Comparison of ENCODE assay signal across 32 mouse cellular contexts in the genomic region with DNA sequence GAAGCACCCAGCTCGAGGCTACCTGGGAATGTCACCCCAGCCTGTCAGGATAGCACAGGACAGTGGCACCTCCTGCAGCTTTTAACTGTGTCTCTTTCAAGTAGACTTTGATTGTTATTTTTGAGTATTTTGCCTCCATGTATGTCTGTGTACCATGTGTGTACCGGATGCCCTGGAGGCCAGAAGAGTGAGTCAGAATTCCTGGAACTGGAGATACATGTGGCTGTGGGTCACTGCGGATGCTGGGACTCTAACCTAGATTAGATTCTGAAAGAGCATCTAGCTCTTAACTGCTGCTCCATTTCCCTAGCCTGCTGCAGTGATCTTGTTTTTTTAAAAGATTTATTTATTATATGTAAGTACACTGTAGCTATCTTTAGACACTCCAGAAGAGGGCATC. TPM values are rescaled to one million over a fixed set of nuclear protein-coding genes. Genes with fewer than 3 reads are reported as not detected.
DNase-seq lines count a peak whose midpoint lies in the region; ATAC-seq and TF ChIP-seq lines count a peak whose summit lies in the region.
"Had no signal": no experiment of that assay in that cellular context is flagged by ENCODE, and none has a peak within 500 bp of the region (broad histone marks: within the 10 kb centered on the region; RNA-seq: fewer than 3 reads in every experiment).

No protein-coding gene starts in this region.

- no peaks in the 10 kb centered on the region for H3K9me3 ChIP-seq in liver, postnatal 0 days (ENCODE audit: low read length)
- H3K9me3 ChIP-seq in liver, embryonic 12.5 days (replicated peaks): no peaks in the 10 kb centered on the region
- H3K9me3 ChIP-seq in midbrain, embryonic 10.5 days (replicated peaks): no peaks in the 10 kb centered on the region
- H3K9me3 ChIP-seq: embryonic facial prominence, embryonic 15.5 days; forebrain, embryonic 12.5 days; G1E; heart, embryonic 12.5 days; heart, embryonic 15.5 days; hindbrain, embryonic 10.5 days; hindbrain, embryonic 13.5 days; intestine, embryonic 15.5 days had no signal

- H3K9ac ChIP-seq in liver, postnatal 0 days (replicated peaks): no peak overlapping the region
- no peak overlapping the region for H3K9ac ChIP-seq in liver, embryonic 12.5 days
- H3K9ac ChIP-seq: embryonic facial prominence, embryonic 15.5 days; forebrain, embryonic 12.5 days; forebrain, postnatal 0 days; heart, embryonic 12.5 days; heart, embryonic 15.5 days; hindbrain, embryonic 13.5 days; intestine, embryonic 15.5 days had no signal

- TF ChIP-seq CTCF in liver, postnatal 0 days (IDR thresholded peaks at IDR 0.05; ENCODE audit: low read depth): no peak
- TF ChIP-seq CTCF in embryonic fibroblast, embryonic 13.5 days (IDR thresholded peaks at IDR 0.05; ENCODE audit: borderline replicate concordance, insufficient read depth, low read length): no peak
- TF ChIP-seq CTCF in layer of hippocampus, adult 2 months (conservative IDR thresholded peaks at IDR 0.05): no peak

- H3K4me2 ChIP-seq in liver, postnatal 0 days (ENCODE audit: low read depth, low read length): no peak overlapping the region
- H3K4me2 ChIP-seq in liver, embryonic 12.5 days: no peak overlapping the region
- H3K4me2 ChIP-seq: embryonic facial prominence, embryonic 15.5 days; forebrain, embryonic 12.5 days; heart, embryonic 12.5 days; heart, embryonic 15.5 days; hindbrain, embryonic 13.5 days; intestine, embryonic 15.5 days had no signal

- 0 out of 2 replicates have a peak, but pooled peaks have one; percentile 24 for TF ChIP-seq EP300 in liver, postnatal 0 days (IDR thresholded peaks at IDR 0.05; ENCODE audit: low read depth)

- H3K4me3 ChIP-seq in liver, postnatal 0 days (ENCODE audit: low read depth, low read length): no peak overlapping the region
- no peak overlapping the region for H3K4me3 ChIP-seq in liver, embryonic 12.5 days
- no peak overlapping the region for H3K4me3 ChIP-seq in embryonic fibroblast, embryonic 13.5 days (ENCODE audit: insufficient read depth, low read length)
- H3K4me3 ChIP-seq in layer of hippocampus, adult 2 months: no peak overlapping the region
- H3K4me3 ChIP-seq in midbrain, embryonic 10.5 days: no peak overlapping the region
- H3K4me3 ChIP-seq: embryonic facial prominence, embryonic 15.5 days; erythroblast, embryonic 14.5 days; forebrain, embryonic 12.5 days; heart, embryonic 12.5 days; heart, embryonic 15.5 days; hindbrain, embryonic 10.5 days; hindbrain, embryonic 13.5 days; intestine, embryonic 15.5 days had no signal

- no peaks in the 10 kb centered on the region for H3K27me3 ChIP-seq in liver, postnatal 0 days (ENCODE audit: insufficient read depth, low read length)
- H3K27me3 ChIP-seq in liver, embryonic 12.5 days (replicated peaks): peaks cover 27% of the 10 kb centered on the region; the same call in 1 of the 2 replicates
- H3K27me3 ChIP-seq in midbrain, embryonic 10.5 days (ENCODE audit: low read depth, poor library complexity, severe bottlenecking): peaks cover 25% of the 10 kb centered on the region
- H3K27me3 ChIP-seq: CH12.LX; embryonic facial prominence, embryonic 15.5 days; forebrain, embryonic 12.5 days; heart, embryonic 12.5 days; heart, embryonic 15.5 days; intestine, embryonic 15.5 days; Patski had no signal

- no peak for ATAC-seq in liver, postnatal 0 days
- no peak for ATAC-seq in liver, embryonic 12.5 days
- ATAC-seq: forebrain, postnatal 0 days; hindbrain, embryonic 16.5 days; intestine, embryonic 15.5 days; Patski had no signal

- WGBS in liver, postnatal 0 days (ENCODE audit: insufficient replicate concordance): 69% methylated on average over 3 of the region's 3 CpGs
- WGBS in liver, embryonic 12.5 days (ENCODE audit: insufficient replicate concordance): 55% methylated on average over 3 of the region's 3 CpGs
- 94% methylated on average over 3 of the region's 3 CpGs for WGBS in midbrain, embryonic 10.5 days

- peaks cover 27% of the 10 kb centered on the region for H3K4me1 ChIP-seq in liver, postnatal 0 days (ENCODE audit: insufficient read depth)
- H3K4me1 ChIP-seq in liver, embryonic 12.5 days: peaks cover 43% of the 10 kb centered on the region
- H3K4me1 ChIP-seq in embryonic fibroblast, embryonic 13.5 days (ENCODE audit: control insufficient read depth, insufficient read depth, low read length): peaks cover 14% of the 10 kb centered on the region
- H3K4me1 ChIP-seq in midbrain, embryonic 10.5 days: peaks cover 45% of the 10 kb centered on the region

- DNase-seq in liver, postnatal 0 days: no peak
- DNase-seq in MN1 (ENCODE audit: low spot score): peak; percentile 23
- DNase-seq in layer of hippocampus, adult 2 months (ENCODE audit: low spot score in 2 of 2): no peak
- DNase-seq in midbrain, embryonic 10.5 days (ENCODE audit: low spot score): no peak
- DNase-seq: adrenal gland, postnatal 14 days; B cell, adult 2 months; cerebellum, adult 11-12 months; cerebellum, adult 8-10 months; cerebellum, postnatal 10 days; cerebellum, postnatal 36 days; embryo, embryonic 11 days; forebrain, postnatal 0 days; gastrocnemius, postnatal 25 days; heart, adult 18-20 months; heart, postnatal 10 days; heart, postnatal 36 days; kidney, adult 11 months had no signal

- H3K27ac ChIP-seq in liver, postnatal 0 days (ENCODE audit: low read depth): no peak overlapping the region
- no peak overlapping the region for H3K27ac ChIP-seq in liver, embryonic 12.5 days
- H3K27ac ChIP-seq in embryonic fibroblast, embryonic 13.5 days (ENCODE audit: insufficient read depth, low read length): peak overlapping the region; percentile 8; the same call in 1 of the 2 replicates
- H3K27ac ChIP-seq in layer of hippocampus, adult 2 months: no peak overlapping the region
- H3K27ac ChIP-seq in midbrain, embryonic 10.5 days (replicated peaks): no peak overlapping the region
- H3K27ac ChIP-seq: embryonic facial prominence, embryonic 15.5 days; forebrain, embryonic 12.5 days; heart, embryonic 15.5 days; hindbrain, embryonic 10.5 days; hindbrain, embryonic 13.5 days; intestine, embryonic 15.5 days had no signal

- TF ChIP-seq POLR2A in embryonic fibroblast, embryonic 13.5 days (IDR thresholded peaks at IDR 0.05; ENCODE audit: low read depth, low read length): no peak

- peaks cover 3% of the 10 kb centered on the region; the same call in 1 of the 2 replicates for H3K36me3 ChIP-seq in liver, postnatal 0 days (replicated peaks; ENCODE audit: insufficient read depth, low read length)
- peaks cover 9% of the 10 kb centered on the region for H3K36me3 ChIP-seq in liver, embryonic 12.5 days
- H3K36me3 ChIP-seq in midbrain, embryonic 10.5 days: no peaks in the 10 kb centered on the region
- H3K36me3 ChIP-seq: embryonic facial prominence, embryonic 15.5 days; heart, embryonic 12.5 days; heart, embryonic 15.5 days; hindbrain, embryonic 13.5 days; intestine, embryonic 15.5 days had no signal

RNA-seq across cellular contexts. Expression of gene Mxd3, which starts 2.7 kb away (rescaled TPM):
- polyA plus RNA-seq in liver, postnatal 0 days (2015; fragmentation: Nextera tagmentation; extraction: Ambion mirVana): 14.0 and 15.9 TPM in 2 replicates
- polyA plus RNA-seq in liver, embryonic 12.5 days (2016; fragmentation: Nextera tagmentation; extraction: Ambion mirVana): 18.5 and 19.7 TPM in 2 replicates
- 9.5 and 19.0 TPM in 2 replicates for polyA plus RNA-seq in embryonic fibroblast, embryonic 13.5 days (2011; ENCODE audit: insufficient read length, low read depth, missing spikeins)
- total RNA-seq in layer of hippocampus, adult 2 months (2021): 1 to 10 TPM; 1.2 to 1.8 TPM
- polyA plus RNA-seq in midbrain, embryonic 10.5 days (2016; fragmentation: Nextera tagmentation; extraction: Ambion mirVana): 24.2 and 28.1 TPM in 2 replicates
- total RNA-seq: gastrocnemius, adult 8-10 months had no signal

RNA-seq across cellular contexts. Expression of gene Rab24, which starts 10.6 kb away (rescaled TPM):
- polyA plus RNA-seq in liver, postnatal 0 days (2015; fragmentation: Nextera tagmentation; extraction: Ambion mirVana): 38.7 and 39.6 TPM in 2 replicates
- polyA plus RNA-seq in liver, embryonic 12.5 days (2016; fragmentation: Nextera tagmentation; extraction: Ambion mirVana): 57.6 and 64.1 TPM in 2 replicates
- 41.4 and 48.0 TPM in 2 replicates for polyA plus RNA-seq in embryonic fibroblast, embryonic 13.5 days (2011; ENCODE audit: insufficient read length, low read depth, missing spikeins)
- 10 to 100 TPM; 82.8 to 84.2 TPM for total RNA-seq in layer of hippocampus, adult 2 months (2021)
- polyA plus RNA-seq in midbrain, embryonic 10.5 days (2016; fragmentation: Nextera tagmentation; extraction: Ambion mirVana): 72.7 and 82.3 TPM in 2 replicates

RNA-seq across cellular contexts. Expression of gene Prelid1, which starts 12.0 kb away (rescaled TPM):
- 196 and 213 TPM in 2 replicates for polyA plus RNA-seq in liver, postnatal 0 days (2015; fragmentation: Nextera tagmentation; extraction: Ambion mirVana)
- 290 and 318 TPM in 2 replicates for polyA plus RNA-seq in liver, embryonic 12.5 days (2016; fragmentation: Nextera tagmentation; extraction: Ambion mirVana)
- 267 and 295 TPM in 2 replicates for polyA plus RNA-seq in embryonic fibroblast, embryonic 13.5 days (2011; ENCODE audit: insufficient read length, low read depth, missing spikeins)
- 100 to 1,000 TPM; 142 to 153 TPM for total RNA-seq in layer of hippocampus, adult 2 months (2021)
- 494 and 539 TPM in 2 replicates for polyA plus RNA-seq in midbrain, embryonic 10.5 days (2016; fragmentation: Nextera tagmentation; extraction: Ambion mirVana)

RNA-seq across cellular contexts. Expression of gene Lman2, which starts 30.3 kb away (rescaled TPM):
- 50.5 and 56.0 TPM in 2 replicates for polyA plus RNA-seq in liver, postnatal 0 days (2015; fragmentation: Nextera tagmentation; extraction: Ambion mirVana)
- 85.4 and 87.9 TPM in 2 replicates for polyA plus RNA-seq in liver, embryonic 12.5 days (2016; fragmentation: Nextera tagmentation; extraction: Ambion mirVana)
- 66.9 and 70.7 TPM in 2 replicates for polyA plus RNA-seq in embryonic fibroblast, embryonic 13.5 days (2011; ENCODE audit: insufficient read length, low read depth, missing spikeins)
- 10 to 100 TPM; 66.2 to 66.8 TPM for total RNA-seq in layer of hippocampus, adult 2 months (2021)
- 105 and 107 TPM in 2 replicates for polyA plus RNA-seq in midbrain, embryonic 10.5 days (2016; fragmentation: Nextera tagmentation; extraction: Ambion mirVana)

RNA-seq across cellular contexts. Expression of gene Rgs14, which starts 37.2 kb away (rescaled TPM):
- 2.8 and 3.1 TPM in 2 replicates for polyA plus RNA-seq in liver, postnatal 0 days (2015; fragmentation: Nextera tagmentation; extraction: Ambion mirVana)
- polyA plus RNA-seq in liver, embryonic 12.5 days (2016; fragmentation: Nextera tagmentation; extraction: Ambion mirVana): 1.9 and 2.5 TPM in 2 replicates
- not detected in 2 replicates for polyA plus RNA-seq in embryonic fibroblast, embryonic 13.5 days (2011; ENCODE audit: insufficient read length, low read depth, missing spikeins)
- total RNA-seq in layer of hippocampus, adult 2 months (2021): 100 to 1,000 TPM; 113 to 119 TPM
- polyA plus RNA-seq in midbrain, embryonic 10.5 days (2016; fragmentation: Nextera tagmentation; extraction: Ambion mirVana): 0.41 and 0.52 TPM in 2 replicates
- polyA plus RNA-seq: erythroblast, embryonic 14.5 days had no signal
